Mouse (Mus musculus) testis, adult 2 months (tissue): ENCODE measurements around the gene Mdm1.

Experiments used
- CTCF ChIP-seq: fragments of 200-500 bp; IDR thresholded peaks from 2 replicates; pipeline ENCODE4 v1.5.1; 2012; ENCODE audit warnings: low read depth, mild to moderate bottlenecking, inconsistent platforms, low read length, moderate library complexity; ENCODE audit not compliant: control insufficient read depth, insufficient read depth, insufficient replicate concordance
- POLR2A ChIP-seq: fragments of 200-500 bp; IDR thresholded peaks from 2 replicates; pipeline ENCODE4 v1.6.1; 2012; ENCODE audit warnings: low read depth, mild to moderate bottlenecking, inconsistent platforms, low read length, moderate library complexity; ENCODE audit not compliant: control insufficient read depth

DNA sequence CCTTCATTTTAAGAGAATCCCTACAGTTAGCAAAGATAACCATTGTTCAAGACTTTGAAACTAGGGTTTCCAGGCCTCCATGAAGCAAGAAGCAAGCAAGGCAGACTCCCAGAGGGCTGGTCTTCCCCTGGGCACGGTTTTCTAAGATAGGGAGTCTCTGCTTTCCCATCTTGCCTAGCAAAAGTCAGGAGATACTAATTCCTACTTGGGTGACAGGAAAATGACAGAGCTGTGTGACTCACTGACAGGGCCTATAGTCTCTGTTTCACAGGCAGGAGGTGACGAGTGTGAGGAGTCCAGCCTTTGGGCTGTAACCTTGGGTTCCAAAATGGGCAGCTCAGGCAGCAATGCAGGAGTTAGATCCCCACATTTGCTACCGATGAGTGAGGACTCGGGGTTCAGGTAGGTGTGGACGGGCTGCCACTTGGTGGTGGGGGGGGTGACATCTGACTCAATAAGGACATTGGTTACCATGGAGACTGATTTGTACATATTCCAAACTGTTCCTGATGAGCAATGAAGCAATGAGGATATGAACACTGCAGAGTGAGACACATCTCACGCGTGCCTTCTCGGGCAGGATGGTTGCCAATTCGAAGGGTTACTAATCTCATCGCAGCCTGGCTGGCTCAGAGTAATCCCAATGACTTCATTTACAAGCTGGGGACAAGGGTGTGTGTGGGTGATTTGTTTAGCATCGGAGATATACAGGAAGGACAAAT, 19.0 kb upstream of the Mdm1 start:
- no peak for TF ChIP-seq CTCF
- TF ChIP-seq POLR2A: no peak
